Mouse (Mus musculus) neural tube, embryonic 11.5 days (tissue): ENCODE measurements at regions not wholly inside any gene's neighbourhood (a gene's known extent, or its start where the extent isn't known, plus 50 kb on each side); places are given as distances from the start of the nearest gene placed in this dataset.

Source experiments
- ATAC-seq: fragments of 200-750 bp; cut with Nextera tagmentation; 2 replicates; pipeline ENCODE4 v1.8.0; 2017; ENCODE audit warnings: moderate number of reproducible peaks, mild to moderate bottlenecking, moderate TSS enrichment, moderate library complexity; ENCODE audit not compliant: insufficient read depth, low FRiP score, low TSS enrichment
- DNase-seq: peaks from one replicate; pipeline ENCODE4 v3.0.0-alpha.2; 2015; ENCODE audit warnings: low spot score
- H3K27ac ChIP-seq: fragments of 300-500 bp; sonication (generic); 2 replicates; pipeline ENCODE4 v1.5.1; 2014; ENCODE audit warnings: low read depth, mild to moderate bottlenecking, low read length
- H3K27me3 ChIP-seq: fragments of 300-500 bp; sonication (generic); 2 replicates; pipeline ENCODE4 v1.6.1; 2014; ENCODE audit warnings: mild to moderate bottlenecking, low read length, mixed read lengths; ENCODE audit not compliant: control insufficient read depth, insufficient read depth
- H3K36me3 ChIP-seq: fragments of 300-500 bp; sonication (generic); 2 replicates; pipeline ENCODE4 v1.6.1; 2014; ENCODE audit warnings: mild to moderate bottlenecking, low read length, moderate library complexity, mixed read lengths; ENCODE audit not compliant: control insufficient read depth, insufficient read depth
- H3K4me1 ChIP-seq: fragments of 300-500 bp; sonication (generic); 2 replicates; pipeline ENCODE4 v1.6.1; 2014; ENCODE audit warnings: low read length, mixed read lengths; ENCODE audit not compliant: control insufficient read depth, insufficient read depth
- H3K4me2 ChIP-seq: fragments of 300-500 bp; sonication (generic); 2 replicates; pipeline ENCODE4 v1.6.1; 2014; ENCODE audit warnings: low read depth, mild to moderate bottlenecking, moderate library complexity
- H3K4me3 ChIP-seq: fragments of 300-500 bp; sonication (generic); 2 replicates; pipeline ENCODE4 v1.5.1; 2014; ENCODE audit warnings: low read depth, low read length
- H3K9ac ChIP-seq: fragments of 300-500 bp; sonication (generic); 2 replicates; pipeline ENCODE4 v1.6.1; 2014; ENCODE audit warnings: mild to moderate bottlenecking, low read length
- H3K9me3 ChIP-seq: fragments of 300-500 bp; sonication (generic); 2 replicates; pipeline ENCODE4 v1.6.1; 2016; ENCODE audit warnings: low read length; ENCODE audit not compliant: control insufficient read depth
- WGBS: fragments of 180-500 bp; shearing (Covaris S2); extraction: QIAGEN DNeasy Blood & Tissue Kit; methylation state at CpG from one replicate; pipeline ENCODE4 v1.1.7; 2014; 5-methylcytosine and 5-hydroxymethylcytosine counted together

DNA sequence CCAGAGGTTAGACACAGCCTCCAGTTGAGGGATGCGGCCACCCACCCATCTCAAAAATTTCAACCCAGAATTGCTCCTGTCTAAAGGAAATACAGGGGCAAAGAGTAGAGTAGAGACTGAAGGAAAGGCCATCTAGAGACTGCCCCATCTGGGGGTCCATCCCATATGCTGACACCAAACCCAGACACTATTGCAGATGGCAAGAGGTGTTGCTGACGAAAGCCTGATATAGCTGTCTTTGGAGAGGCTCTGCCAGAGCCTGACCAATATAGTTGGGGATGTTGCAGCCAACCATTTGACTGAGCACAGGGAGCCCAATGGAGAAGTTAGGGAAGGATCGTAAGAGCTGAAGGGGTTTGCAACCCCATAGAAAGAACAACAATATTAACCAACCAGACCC, 141.6 kb upstream of the Reg3b start:
- H3K27me3 ChIP-seq: no peaks in the 10 kb centered on the region
- H3K9me3 ChIP-seq: no peaks in the 10 kb centered on the region
- no peak overlapping the region for H3K27ac ChIP-seq
- H3K4me2 ChIP-seq: no peak overlapping the region
- H3K4me3 ChIP-seq: no peak overlapping the region
- no peak overlapping the region for H3K9ac ChIP-seq
- H3K36me3 ChIP-seq: no peaks in the 10 kb centered on the region
- ATAC-seq (no peak), DNase-seq (no peak)
- H3K4me1 ChIP-seq: no peaks in the 10 kb centered on the region
- WGBS: 86% methylated on average over 3 of the region's 3 CpGs

DNA sequence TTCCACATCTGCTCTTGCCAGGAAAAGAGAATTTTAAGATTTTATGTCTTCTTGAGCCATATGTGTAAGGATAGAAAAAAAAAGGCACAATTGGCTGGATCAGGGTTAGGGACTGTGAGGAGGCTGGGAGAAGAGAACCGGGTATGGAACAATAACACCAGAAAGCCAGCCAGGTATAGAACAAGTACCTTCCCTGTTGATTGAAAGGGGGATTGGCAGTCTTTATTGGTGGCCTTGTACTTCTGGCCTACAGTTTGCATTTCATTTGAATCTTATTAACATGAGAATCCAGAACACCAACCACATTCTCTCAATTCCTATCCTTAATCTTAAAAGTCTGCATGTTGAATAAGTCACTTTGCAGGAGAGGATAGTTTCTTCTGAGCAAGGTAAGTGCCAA, 126.1 kb upstream of the Reg3b start:
- no peak overlapping the region for H3K9ac ChIP-seq
- H3K27ac ChIP-seq: no peak overlapping the region
- H3K9me3 ChIP-seq: no peaks in the 10 kb centered on the region
- no peaks in the 10 kb centered on the region for H3K27me3 ChIP-seq
- no peak overlapping the region for H3K4me2 ChIP-seq
- ATAC-seq (no peak), DNase-seq (no peak)
- H3K4me3 ChIP-seq: no peak overlapping the region
- no peaks in the 10 kb centered on the region for H3K4me1 ChIP-seq
- no peaks in the 10 kb centered on the region for H3K36me3 ChIP-seq
- WGBS: 58% methylated on average over 1 of the region's 1 CpGs

DNA sequence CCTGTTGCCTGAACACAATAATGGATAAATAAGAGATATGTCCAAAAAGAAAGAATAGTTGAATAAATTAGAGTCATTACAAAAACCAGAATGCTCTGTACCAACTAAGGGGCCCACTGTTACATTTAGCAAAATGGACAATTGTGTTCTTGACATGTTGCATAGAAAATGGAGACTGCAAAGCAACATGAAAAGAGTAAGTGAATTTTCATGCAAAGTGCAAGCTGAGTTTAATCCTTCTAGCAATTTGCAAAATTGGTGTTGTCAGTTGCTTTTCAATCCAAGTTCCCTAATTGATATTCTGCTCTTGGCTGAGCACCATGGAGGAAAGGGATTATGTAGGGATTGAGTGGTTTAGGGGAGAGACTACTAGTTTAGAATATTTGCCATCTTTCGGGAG, 125.4 kb upstream of the Reg3b start:
- H3K27me3 ChIP-seq: no peaks in the 10 kb centered on the region
- no peak for ATAC-seq
- 90% methylated on average over 1 of the region's 1 CpGs for WGBS
- H3K9ac ChIP-seq: no peak overlapping the region
- H3K9me3 ChIP-seq: no peaks in the 10 kb centered on the region
- no peaks in the 10 kb centered on the region for H3K4me1 ChIP-seq
- H3K4me3 ChIP-seq: no peak overlapping the region
- H3K4me2 ChIP-seq: no peak overlapping the region
- H3K27ac ChIP-seq: no peak overlapping the region
- DNase-seq: no peak
- H3K36me3 ChIP-seq: no peaks in the 10 kb centered on the region

DNA sequence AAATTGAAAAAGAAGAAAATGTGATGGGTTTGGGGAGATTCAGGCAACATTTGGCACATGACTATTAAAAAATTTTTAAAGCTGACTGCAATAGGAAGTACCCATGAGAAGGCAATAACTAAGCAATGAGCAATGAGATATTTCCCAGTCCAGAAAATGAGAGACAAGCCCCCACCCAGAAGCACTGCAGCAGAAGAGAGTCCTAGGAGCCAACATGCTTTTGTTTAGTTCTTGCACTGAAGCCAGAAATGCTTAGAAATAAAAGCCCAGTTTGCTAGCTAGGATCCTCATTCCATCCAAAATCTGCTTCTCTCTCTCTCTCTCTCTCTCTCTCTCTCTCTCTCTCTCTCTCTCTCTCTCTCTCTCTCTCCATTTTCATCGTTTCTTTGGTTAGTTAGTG, 120.4 kb upstream of the Reg3b start:
- Histone ChIP-seq H3K4me1 (no peaks in the 10 kb centered on the region), H3K4me2 (no peak overlapping the region), H3K27ac (no peak overlapping the region), H3K9ac (no peak overlapping the region), H3K4me3 (no peak overlapping the region), H3K9me3 (no peaks in the 10 kb centered on the region), H3K36me3 (no peaks in the 10 kb centered on the region), H3K27me3 (no peaks in the 10 kb centered on the region)
- DNase-seq: no peak
- 54% methylated on average over 1 of the region's 1 CpGs for WGBS
- no peak for ATAC-seq

DNA sequence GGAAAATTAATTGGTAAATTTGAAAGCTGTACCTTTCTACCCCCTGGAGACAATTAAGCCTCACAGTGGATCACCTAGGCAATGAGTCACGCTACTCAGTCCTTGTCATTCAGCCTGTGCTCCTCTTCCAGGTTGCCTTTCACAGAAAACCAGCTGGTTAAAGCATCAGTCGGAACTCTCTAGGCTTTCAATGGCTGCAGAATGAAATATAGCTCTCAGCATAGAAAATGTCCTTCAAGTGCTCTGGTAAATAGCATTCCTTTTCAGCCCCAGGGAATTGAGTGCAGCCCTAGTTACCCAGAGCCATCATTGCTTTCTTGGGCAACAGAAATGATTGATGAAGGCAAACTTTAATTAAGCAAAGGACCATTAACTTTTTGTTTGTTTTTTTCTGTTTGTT, 119.9 kb upstream of the Reg3b start:
- Histone ChIP-seq H3K9ac (no peak overlapping the region), H3K27ac (no peak overlapping the region), H3K27me3 (no peaks in the 10 kb centered on the region), H3K4me3 (no peak overlapping the region), H3K4me2 (no peak overlapping the region), H3K9me3 (no peaks in the 10 kb centered on the region), H3K4me1 (no peaks in the 10 kb centered on the region), H3K36me3 (no peaks in the 10 kb centered on the region)
- DNase-seq (peak; percentile 23), ATAC-seq (peak; percentile 73)
- WGBS: 8% methylated on average over 2 of the region's 2 CpGs

DNA sequence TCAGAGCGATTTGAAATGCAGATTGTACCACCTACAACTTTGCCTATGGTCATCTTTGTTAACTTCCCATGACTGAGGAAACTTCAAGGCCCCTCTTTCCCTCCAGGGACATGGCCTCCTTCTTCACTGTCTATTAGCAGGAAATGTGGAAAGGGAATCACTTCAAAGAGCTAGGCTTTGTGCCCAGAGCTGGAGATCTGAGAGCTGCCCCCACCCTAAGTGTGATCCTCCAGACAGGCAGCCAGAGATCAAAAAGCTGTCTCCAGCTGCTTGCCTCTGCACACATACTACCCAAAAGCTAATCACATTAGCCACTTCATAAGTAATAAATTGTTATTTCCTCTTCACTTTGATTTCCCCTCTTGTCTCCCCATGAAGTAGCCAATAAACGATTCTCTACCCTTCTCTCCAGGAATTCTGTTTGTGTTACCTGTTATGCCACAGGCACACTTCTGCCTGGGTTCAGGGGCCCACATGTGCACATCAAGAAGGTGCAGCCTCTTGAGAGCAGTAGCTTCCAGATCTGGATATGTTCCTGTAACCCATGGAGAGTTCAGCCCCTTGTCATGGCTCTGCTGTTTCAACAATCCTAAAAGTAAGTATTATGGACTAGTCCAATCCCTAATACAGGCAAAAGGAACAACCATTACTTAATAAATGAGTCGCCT, 98.4 kb upstream of the Reg3b start:
- H3K27ac ChIP-seq: no peak overlapping the region
- no peak overlapping the region for H3K4me2 ChIP-seq
- H3K9me3 ChIP-seq: no peaks in the 10 kb centered on the region
- no peak overlapping the region for H3K9ac ChIP-seq
- 65% methylated on average over 3 of the region's 3 CpGs for WGBS
- H3K27me3 ChIP-seq: no peaks in the 10 kb centered on the region
- DNase-seq: no peak
- H3K4me1 ChIP-seq: no peaks in the 10 kb centered on the region
- no peaks in the 10 kb centered on the region for H3K36me3 ChIP-seq
- H3K4me3 ChIP-seq: no peak overlapping the region
- ATAC-seq: no peak

DNA sequence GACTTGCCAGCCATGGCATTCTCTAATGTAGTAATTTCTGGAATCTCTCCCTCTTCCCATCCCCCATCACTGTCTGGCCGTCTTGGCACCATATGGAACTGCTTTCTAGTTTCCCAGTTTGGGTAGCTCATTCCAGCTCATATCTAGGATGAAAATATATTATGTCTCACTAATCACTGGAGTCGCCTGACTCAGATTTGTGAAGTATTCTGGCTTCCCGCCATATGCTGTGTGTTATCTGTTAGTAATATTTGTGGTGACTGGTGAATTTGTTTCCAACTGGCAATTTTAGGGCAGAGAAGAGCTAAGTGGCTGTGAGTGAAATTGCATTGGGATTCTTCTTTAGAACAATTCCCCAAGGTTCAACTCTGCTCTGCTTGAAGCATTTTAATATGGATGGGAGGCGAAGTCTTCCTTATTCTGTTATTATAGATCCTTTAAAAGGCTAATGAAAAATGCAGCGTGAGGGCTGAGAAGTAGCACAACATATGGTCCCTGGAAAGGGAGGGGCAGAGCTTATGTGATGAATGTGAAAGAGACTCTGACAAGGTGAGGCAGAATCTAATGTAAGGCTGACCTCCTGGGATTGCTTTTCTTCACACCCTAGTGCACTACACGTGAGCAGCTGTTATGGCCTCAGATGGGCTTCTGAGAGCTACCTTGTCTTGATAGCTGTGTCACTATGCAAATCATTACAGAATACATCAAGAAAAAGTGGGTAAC, 92.3 kb upstream of the Reg3b start:
- whole genome bisulfite sequencing: 59% methylated on average over 6 of the region's 6 CpGs

DNA sequence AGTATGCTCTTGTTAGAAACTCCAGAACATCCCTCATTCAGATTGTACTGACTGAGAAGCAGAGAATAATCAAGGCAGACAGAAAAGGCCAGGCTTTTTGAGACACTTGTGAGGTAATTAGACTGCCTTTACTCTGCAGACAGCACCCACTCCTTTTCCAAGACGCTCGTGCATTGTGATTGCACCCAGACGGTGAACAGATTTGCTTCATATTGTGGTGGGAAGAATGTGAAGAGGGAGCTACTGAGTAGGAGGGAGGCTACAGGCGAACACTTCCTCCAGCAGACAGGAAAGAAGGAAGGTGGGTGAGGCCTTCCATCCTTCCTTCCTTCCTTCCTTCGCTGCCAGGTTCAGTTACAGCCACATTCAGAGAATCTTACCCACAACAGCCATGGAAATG, 89.9 kb upstream of the Reg3b start:
- 78% methylated on average over 5 of the region's 5 CpGs for WGBS
- Histone ChIP-seq H3K27me3 (no peaks in the 10 kb centered on the region), H3K27ac (no peak overlapping the region), H3K4me2 (no peak overlapping the region), H3K9ac (no peak overlapping the region), H3K36me3 (no peaks in the 10 kb centered on the region), H3K4me3 (no peak overlapping the region), H3K9me3 (no peaks in the 10 kb centered on the region), H3K4me1 (no peaks in the 10 kb centered on the region)
- DNase-seq (no peak), ATAC-seq (no peak)

More for the DNA sequence above, 92.3 kb upstream of the Reg3b start:
- H3K4me1 ChIP-seq: no peaks in the 10 kb centered on the region
- no peak for ATAC-seq
- no peaks in the 10 kb centered on the region for H3K27me3 ChIP-seq
- H3K9me3 ChIP-seq: no peaks in the 10 kb centered on the region
- no peak overlapping the region for H3K9ac ChIP-seq
- DNase-seq: peak; percentile 10
- no peak overlapping the region for H3K27ac ChIP-seq
- no peak overlapping the region for H3K4me2 ChIP-seq
- no peaks in the 10 kb centered on the region for H3K36me3 ChIP-seq
- no peak overlapping the region for H3K4me3 ChIP-seq

DNA sequence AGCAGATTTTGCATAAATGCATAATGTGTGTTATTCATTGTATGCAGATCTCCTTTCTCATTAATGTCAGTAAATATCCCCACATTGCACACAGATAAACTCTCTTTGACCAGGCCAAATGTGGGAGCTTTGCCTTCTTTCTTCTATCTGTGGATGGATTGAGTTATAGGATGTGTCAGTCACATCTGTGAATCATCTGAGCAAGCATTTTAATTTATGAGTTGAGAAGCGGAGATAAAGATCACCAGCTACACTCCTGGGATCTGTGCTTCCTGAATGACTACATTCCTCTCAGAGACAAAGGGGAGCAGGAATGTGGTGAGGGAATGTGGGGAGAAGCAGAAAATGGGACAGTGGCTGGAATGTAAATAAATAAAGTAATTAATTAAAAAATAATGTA, 75.8 kb upstream of the Reg3b start:
- Histone ChIP-seq H3K9ac (no peak overlapping the region), H3K9me3 (no peaks in the 10 kb centered on the region), H3K27me3 (no peaks in the 10 kb centered on the region), H3K4me3 (no peak overlapping the region), H3K36me3 (no peaks in the 10 kb centered on the region), H3K4me1 (no peaks in the 10 kb centered on the region), H3K4me2 (no peak overlapping the region), H3K27ac (no peak overlapping the region)
- ATAC-seq (no peak), DNase-seq (no peak)
- 55% methylated on average over 1 of the region's 1 CpGs for WGBS
